Mouse (Mus musculus): Measurements from ENCODE around the gene Prkca.

GRCm38 (mm10) chr11:108094796-108095195 is 248.9 kb downstream of the Prkca start:
- TF ChIP-seq HCFC1 (IDR thresholded peaks at IDR 0.05; ENCODE audit: borderline replicate concordance, insufficient read depth, low read length) (no peak), MAFK (IDR thresholded peaks at IDR 0.05; ENCODE audit: insufficient read depth, low read depth, low read length) (no peak), ZNF384 (IDR thresholded peaks at IDR 0.05; ENCODE audit: low read depth, low read length) (no peak)
